Mouse (Mus musculus): ENCODE measurements at regions not wholly inside any gene's neighbourhood (a gene's known extent, or its start where the extent isn't known, plus 50 kb on each side); places are given as distances from the start of the nearest gene placed in this dataset.

GRCm38 (mm10) chr2:50462378-50462777, 165.8 kb upstream of the Mmadhc start:
- no peak overlapping the region for H3K27ac ChIP-seq
- no peak overlapping the region for H3K9ac ChIP-seq
- H3K4me3 ChIP-seq (replicated peaks; ENCODE audit: low read length): no peak overlapping the region
- DNase-seq (ENCODE audit: low spot score) (no peak), ATAC-seq (ENCODE audit: low FRiP score) (no peak)
- no peaks in the 10 kb centered on the region for H3K36me3 ChIP-seq (replicated peaks; ENCODE audit: control insufficient read depth, insufficient read depth)
- H3K4me1 ChIP-seq (replicated peaks; ENCODE audit: control insufficient read depth, insufficient read depth, low read length): no peaks in the 10 kb centered on the region
- H3K9me3 ChIP-seq (ENCODE audit: control insufficient read depth, low read length): peaks cover 14% of the 10 kb centered on the region; the same call in 1 of the 2 replicates
- WGBS: 100% methylated on average over 1 of the region's 1 CpGs
- H3K4me2 ChIP-seq (replicated peaks): no peak overlapping the region
- H3K27me3 ChIP-seq (ENCODE audit: control insufficient read depth, insufficient read depth, low read length): no peaks in the 10 kb centered on the region

- 89% methylated on average over 1 of the region's 1 CpGs for WGBS
- DNase-seq (ENCODE audit: low spot score) (no peak), ATAC-seq (ENCODE audit: low FRiP score) (no peak)
- H3K27me3 ChIP-seq (ENCODE audit: control insufficient read depth, insufficient read depth, low read length): no peaks in the 10 kb centered on the region
- peaks cover 14% of the 10 kb centered on the region; the same call in 1 of the 2 replicates for H3K9me3 ChIP-seq (ENCODE audit: control insufficient read depth, low read length)
- H3K4me2 ChIP-seq (replicated peaks): no peak overlapping the region
- no peak overlapping the region for H3K27ac ChIP-seq
- no peak overlapping the region for H3K4me3 ChIP-seq (replicated peaks; ENCODE audit: low read length)
- H3K9ac ChIP-seq: no peak overlapping the region
- no peaks in the 10 kb centered on the region for H3K4me1 ChIP-seq (replicated peaks; ENCODE audit: control insufficient read depth, insufficient read depth, low read length)
- no peaks in the 10 kb centered on the region for H3K36me3 ChIP-seq (replicated peaks; ENCODE audit: control insufficient read depth, insufficient read depth)
Measured at GRCm38 (mm10) chr2:50456654-50457053, 160.1 kb upstream of the Mmadhc start.

DNA sequence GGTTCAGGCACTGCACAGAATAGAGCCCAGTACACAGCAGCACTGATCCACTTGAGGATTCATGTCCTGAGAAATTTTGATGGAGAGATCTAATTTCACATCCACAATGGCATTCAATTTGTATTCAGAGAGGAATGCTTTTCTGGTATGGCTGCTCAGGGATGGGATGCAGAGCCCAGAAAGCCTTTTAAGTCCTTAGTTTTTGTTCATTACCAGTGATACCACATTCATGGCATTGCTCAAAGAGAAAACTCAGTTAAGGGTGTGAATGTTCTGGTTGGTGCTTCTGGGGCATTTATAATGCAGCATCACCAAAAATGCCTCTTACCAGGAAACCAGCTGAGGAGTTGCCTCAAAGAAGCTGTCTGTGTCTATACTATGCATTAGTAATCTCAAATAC, 151.5 kb upstream of the Mmadhc start:
- H3K36me3 ChIP-seq (replicated peaks; ENCODE audit: control insufficient read depth, insufficient read depth): no peaks in the 10 kb centered on the region
- no peak overlapping the region for H3K27ac ChIP-seq
- no peak overlapping the region for H3K4me2 ChIP-seq (replicated peaks)
- DNase-seq (ENCODE audit: low spot score) (no peak), ATAC-seq (ENCODE audit: low FRiP score) (no peak)
- no peaks in the 10 kb centered on the region for H3K27me3 ChIP-seq (ENCODE audit: control insufficient read depth, insufficient read depth, low read length)
- no peaks in the 10 kb centered on the region for H3K4me1 ChIP-seq (replicated peaks; ENCODE audit: control insufficient read depth, insufficient read depth, low read length)
- H3K9ac ChIP-seq: no peak overlapping the region
- no peaks in the 10 kb centered on the region for H3K9me3 ChIP-seq (ENCODE audit: control insufficient read depth, low read length)
- H3K4me3 ChIP-seq (replicated peaks; ENCODE audit: low read length): no peak overlapping the region

- Histone ChIP-seq H3K36me3 (replicated peaks; ENCODE audit: control insufficient read depth, insufficient read depth) (no peaks in the 10 kb centered on the region), H3K4me2 (replicated peaks) (no peak overlapping the region), H3K9me3 (ENCODE audit: control insufficient read depth, low read length) (no peaks in the 10 kb centered on the region), H3K27me3 (ENCODE audit: control insufficient read depth, insufficient read depth, low read length) (no peaks in the 10 kb centered on the region), H3K9ac (no peak overlapping the region), H3K4me3 (replicated peaks; ENCODE audit: low read length) (no peak overlapping the region), H3K4me1 (replicated peaks; ENCODE audit: control insufficient read depth, insufficient read depth, low read length) (no peaks in the 10 kb centered on the region), H3K27ac (no peak overlapping the region)
- whole genome bisulfite sequencing: 74% methylated on average over 2 of the region's 2 CpGs
- ATAC-seq (ENCODE audit: low FRiP score) (no peak), DNase-seq (ENCODE audit: low spot score) (no peak)
Measured at GRCm38 (mm10) chr2:50445963-50446485, 149.4 kb upstream of the Mmadhc start.

- no peaks in the 10 kb centered on the region for H3K27me3 ChIP-seq (ENCODE audit: control insufficient read depth, insufficient read depth, low read length)
- no peaks in the 10 kb centered on the region for H3K4me1 ChIP-seq (replicated peaks; ENCODE audit: control insufficient read depth, insufficient read depth, low read length)
- H3K27ac ChIP-seq: no peak overlapping the region
- ATAC-seq (ENCODE audit: low FRiP score): no peak
- H3K4me2 ChIP-seq (replicated peaks): no peak overlapping the region
- no peak overlapping the region for H3K4me3 ChIP-seq (replicated peaks; ENCODE audit: low read length)
- no peak for DNase-seq (ENCODE audit: low spot score)
- H3K9ac ChIP-seq: no peak overlapping the region
- no peaks in the 10 kb centered on the region for H3K9me3 ChIP-seq (ENCODE audit: control insufficient read depth, low read length)
- H3K36me3 ChIP-seq (replicated peaks; ENCODE audit: control insufficient read depth, insufficient read depth): no peaks in the 10 kb centered on the region
Measured at GRCm38 (mm10) chr2:50440333-50440732, 143.7 kb upstream of the Mmadhc start.

DNA sequence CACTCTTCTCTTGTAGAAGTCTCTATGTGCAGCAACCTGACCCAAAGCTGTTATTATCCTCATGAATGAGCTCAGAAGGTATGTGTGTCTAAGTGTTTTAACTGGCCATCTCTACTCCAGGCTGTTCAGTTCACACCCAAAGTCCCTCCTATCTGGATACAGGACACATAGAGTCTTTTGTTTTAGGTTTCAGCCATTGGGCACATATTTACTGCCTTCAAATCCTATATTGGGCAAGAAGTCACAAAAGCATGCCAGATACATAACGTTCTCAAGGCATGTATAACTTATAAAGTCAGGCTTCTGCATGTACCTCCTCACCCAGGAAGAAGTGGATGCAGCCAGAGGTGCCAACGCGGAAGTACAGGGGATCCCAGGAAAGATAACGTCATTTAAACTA, 136.6 kb upstream of the Mmadhc start:
- ATAC-seq (ENCODE audit: low FRiP score) (no peak), DNase-seq (ENCODE audit: low spot score) (no peak)
- Histone ChIP-seq H3K27ac (no peak overlapping the region), H3K9me3 (ENCODE audit: control insufficient read depth, low read length) (no peaks in the 10 kb centered on the region), H3K9ac (no peak overlapping the region), H3K4me2 (replicated peaks) (no peak overlapping the region), H3K36me3 (replicated peaks; ENCODE audit: control insufficient read depth, insufficient read depth) (no peaks in the 10 kb centered on the region), H3K4me1 (replicated peaks; ENCODE audit: control insufficient read depth, insufficient read depth, low read length) (no peaks in the 10 kb centered on the region), H3K4me3 (replicated peaks; ENCODE audit: low read length) (no peak overlapping the region), H3K27me3 (ENCODE audit: control insufficient read depth, insufficient read depth, low read length) (no peaks in the 10 kb centered on the region)
- WGBS: 94% methylated on average over 4 of the region's 4 CpGs

DNA sequence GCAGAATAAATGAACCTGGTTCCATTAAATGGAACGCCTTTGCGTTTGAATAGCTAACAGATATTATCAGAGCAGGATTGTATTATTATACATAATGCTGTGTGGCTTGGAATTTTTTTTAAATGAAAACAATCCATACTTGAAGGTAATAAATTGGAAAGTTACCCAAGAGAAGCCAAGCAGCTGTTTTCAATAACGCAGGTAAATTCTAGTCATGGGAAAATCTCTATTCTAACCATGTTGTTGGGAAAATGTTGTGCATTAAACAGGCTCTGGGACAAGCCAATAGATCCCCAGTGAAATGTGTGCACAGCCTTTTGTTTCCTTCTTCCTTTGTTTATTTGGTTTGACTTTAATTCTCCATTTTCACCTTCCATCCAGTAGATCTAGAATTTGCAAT, 128.6 kb upstream of the Mmadhc start:
- Histone ChIP-seq H3K4me1 (replicated peaks; ENCODE audit: control insufficient read depth, insufficient read depth, low read length) (no peaks in the 10 kb centered on the region), H3K27ac (no peak overlapping the region), H3K9me3 (ENCODE audit: control insufficient read depth, low read length) (no peaks in the 10 kb centered on the region), H3K9ac (no peak overlapping the region), H3K36me3 (replicated peaks; ENCODE audit: control insufficient read depth, insufficient read depth) (no peaks in the 10 kb centered on the region), H3K27me3 (ENCODE audit: control insufficient read depth, insufficient read depth, low read length) (no peaks in the 10 kb centered on the region), H3K4me2 (replicated peaks) (no peak overlapping the region), H3K4me3 (replicated peaks; ENCODE audit: low read length) (no peak overlapping the region)
- DNase-seq (ENCODE audit: low spot score): no peak
- ATAC-seq (ENCODE audit: low FRiP score): no peak
- 75% methylated on average over 3 of the region's 3 CpGs for WGBS

GRCm38 (mm10) chr2:50419648-50420047, 123.0 kb upstream of the Mmadhc start:
- Histone ChIP-seq H3K4me2 (replicated peaks) (no peak overlapping the region), H3K9ac (no peak overlapping the region), H3K9me3 (ENCODE audit: control insufficient read depth, low read length) (no peaks in the 10 kb centered on the region), H3K27ac (no peak overlapping the region), H3K4me1 (replicated peaks; ENCODE audit: control insufficient read depth, insufficient read depth, low read length) (no peaks in the 10 kb centered on the region), H3K27me3 (ENCODE audit: control insufficient read depth, insufficient read depth, low read length) (no peaks in the 10 kb centered on the region), H3K36me3 (replicated peaks; ENCODE audit: control insufficient read depth, insufficient read depth) (no peaks in the 10 kb centered on the region), H3K4me3 (replicated peaks; ENCODE audit: low read length) (no peak overlapping the region)
- no peak for DNase-seq (ENCODE audit: low spot score)
- 78% methylated on average over 3 of the region's 3 CpGs for WGBS
- no peak for ATAC-seq (ENCODE audit: low FRiP score)

- H3K27ac ChIP-seq: no peak overlapping the region
- no peaks in the 10 kb centered on the region for H3K9me3 ChIP-seq (ENCODE audit: control insufficient read depth, low read length)
- H3K27me3 ChIP-seq (ENCODE audit: control insufficient read depth, insufficient read depth, low read length): no peaks in the 10 kb centered on the region
- H3K4me3 ChIP-seq (replicated peaks; ENCODE audit: low read length): no peak overlapping the region
- ATAC-seq (ENCODE audit: low FRiP score): no peak
- no peak overlapping the region for H3K4me2 ChIP-seq (replicated peaks)
- DNase-seq (ENCODE audit: low spot score): no peak
- no peaks in the 10 kb centered on the region for H3K4me1 ChIP-seq (replicated peaks; ENCODE audit: control insufficient read depth, insufficient read depth, low read length)
- H3K9ac ChIP-seq: no peak overlapping the region
- 85% methylated on average over 5 of the region's 5 CpGs for WGBS
- no peaks in the 10 kb centered on the region for H3K36me3 ChIP-seq (replicated peaks; ENCODE audit: control insufficient read depth, insufficient read depth)
Measured at GRCm38 (mm10) chr2:50417643-50418042, 121.0 kb upstream of the Mmadhc start.

GRCm38 (mm10) chr2:50417135-50417534, 120.5 kb upstream of the Mmadhc start:
- Histone ChIP-seq H3K4me2 (replicated peaks) (no peak overlapping the region), H3K4me3 (replicated peaks; ENCODE audit: low read length) (no peak overlapping the region), H3K4me1 (replicated peaks; ENCODE audit: control insufficient read depth, insufficient read depth, low read length) (no peaks in the 10 kb centered on the region), H3K27ac (no peak overlapping the region), H3K9ac (no peak overlapping the region), H3K9me3 (ENCODE audit: control insufficient read depth, low read length) (no peaks in the 10 kb centered on the region), H3K36me3 (replicated peaks; ENCODE audit: control insufficient read depth, insufficient read depth) (no peaks in the 10 kb centered on the region), H3K27me3 (ENCODE audit: control insufficient read depth, insufficient read depth, low read length) (no peaks in the 10 kb centered on the region)
- WGBS: 97% methylated on average over 5 of the region's 5 CpGs
- ATAC-seq (ENCODE audit: low FRiP score): no peak
- no peak for DNase-seq (ENCODE audit: low spot score)
